Mouse (Mus musculus): ENCODE results near the gene Ccdc36.

The Ccdc36 gene

DNA sequence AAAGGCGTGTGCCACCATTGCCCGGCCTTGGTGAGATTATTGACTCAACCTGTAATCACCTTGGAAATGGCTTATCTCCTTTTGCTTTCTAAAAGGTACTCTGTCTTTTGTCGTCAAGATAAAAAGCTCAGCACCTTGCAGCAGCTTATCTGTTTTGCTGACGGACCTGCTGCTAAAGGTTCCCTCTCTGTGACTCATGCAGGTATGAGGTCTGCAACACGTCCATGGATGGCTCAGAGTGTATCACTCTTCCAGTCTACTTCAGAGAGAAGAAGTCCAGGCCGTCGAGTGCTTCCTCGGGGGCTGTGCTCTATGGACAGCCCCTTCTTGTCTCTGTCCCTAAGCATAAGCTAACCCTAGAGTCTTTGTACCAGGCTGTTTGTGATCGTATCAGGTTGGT is 50.0 kb downstream of the Ccdc36 start:
- DNase-seq (ENCODE audit: low spot score), result no peak

Data from embryo, embryonic 10.5 days (tissue).